Mouse (Mus musculus): ENCODE results near the gene Mbd3. TPM values are rescaled to one million over a fixed set of nuclear protein-coding genes. Genes with fewer than 3 reads are reported as not detected.

Gene Mbd3
- total RNA-seq, 2 experiments from 2014 or later, result 139 to 140 TPM

GRCm38 (mm10) chr10:80429800-80430199 lies 30.4 kb upstream of the Mbd3 start:
- no peak for DNase-seq (ENCODE audit: low spot score in 2 of 2)

- no peak for DNase-seq (ENCODE audit: low spot score in 2 of 2)
Measured at GRCm38 (mm10) chr10:80425041-80425440, 25.7 kb upstream of the Mbd3 start.

- DNase-seq (ENCODE audit: low spot score in 2 of 2), result no peak
Measured at GRCm38 (mm10) chr10:80423562-80423961, 24.2 kb upstream of the Mbd3 start.

GRCm38 (mm10) chr10:80421651-80422472 lies 22.5 kb upstream of the Mbd3 start:
- no peak for DNase-seq (ENCODE audit: low spot score in 2 of 2)

- DNase-seq (ENCODE audit: low spot score in 2 of 2), result no peak
Measured at GRCm38 (mm10) chr10:80421208-80421607, 21.9 kb upstream of the Mbd3 start.

- no peak for DNase-seq (ENCODE audit: low spot score in 2 of 2)
Measured at GRCm38 (mm10) chr10:80420729-80421128, 21.4 kb upstream of the Mbd3 start.

GRCm38 (mm10) chr10:80419419-80419818 lies 20.1 kb upstream of the Mbd3 start:
- no peak for DNase-seq (ENCODE audit: low spot score in 2 of 2)

- peak in 1 of 2 experiments; percentile 47 for DNase-seq (ENCODE audit: low spot score in 2 of 2)
Measured at GRCm38 (mm10) chr10:80418311-80418710, 19.0 kb upstream of the Mbd3 start.

- no peak for DNase-seq (ENCODE audit: low spot score in 2 of 2)
Measured at GRCm38 (mm10) chr10:80417841-80418240, 18.5 kb upstream of the Mbd3 start.

GRCm38 (mm10) chr10:80417371-80417770 lies 18.0 kb upstream of the Mbd3 start:
- no peak for DNase-seq (ENCODE audit: low spot score in 2 of 2)

GRCm38 (mm10) chr10:80415566-80415965 lies 16.2 kb upstream of the Mbd3 start:
- DNase-seq (ENCODE audit: low spot score in 2 of 2), result no peak

GRCm38 (mm10) chr10:80412656-80413541 lies 13.5 kb upstream of the Mbd3 start:
- peak in 1 of 2 experiments; percentile 51 for DNase-seq (ENCODE audit: low spot score in 2 of 2)

GRCm38 (mm10) chr10:80407924-80408323 lies 8.6 kb upstream of the Mbd3 start:
- DNase-seq (ENCODE audit: low spot score in 2 of 2), result no peak

GRCm38 (mm10) chr10:80406684-80407501 lies 7.5 kb upstream of the Mbd3 start, which contains the start of gene Uqcr11:
Gene Uqcr11 (minus strand): TSS chr10:80406830.
- peak; percentile 85 to 87 for DNase-seq (ENCODE audit: low spot score in 2 of 2)

GRCm38 (mm10) chr10:80405481-80406173 lies 6.3 kb upstream of the Mbd3 start:
- no peak for DNase-seq (ENCODE audit: low spot score in 2 of 2)

- no peak for DNase-seq (ENCODE audit: low spot score in 2 of 2)
Measured at GRCm38 (mm10) chr10:80403044-80403692, 3.8 kb upstream of the Mbd3 start.

- DNase-seq (ENCODE audit: low spot score in 2 of 2), result no peak
Measured at GRCm38 (mm10) chr10:80400704-80401161, 1.4 kb upstream of the Mbd3 start.

- DNase-seq (ENCODE audit: low spot score in 2 of 2), result no peak
Measured at GRCm38 (mm10) chr10:80399973-80400703, 788 bp upstream of the Mbd3 start.

- DNase-seq (ENCODE audit: low spot score in 2 of 2), result peak; percentile 98 to 99
Measured at GRCm38 (mm10) chr10:80398719-80399190, 595 bp downstream of the Mbd3 start.
